Mouse (Mus musculus): ENCODE data around the gene Hyal2.
A peak's percentile ranks its signal among the peaks of the same experiment; 100 is the strongest.

The Hyal2 gene

DNA sequence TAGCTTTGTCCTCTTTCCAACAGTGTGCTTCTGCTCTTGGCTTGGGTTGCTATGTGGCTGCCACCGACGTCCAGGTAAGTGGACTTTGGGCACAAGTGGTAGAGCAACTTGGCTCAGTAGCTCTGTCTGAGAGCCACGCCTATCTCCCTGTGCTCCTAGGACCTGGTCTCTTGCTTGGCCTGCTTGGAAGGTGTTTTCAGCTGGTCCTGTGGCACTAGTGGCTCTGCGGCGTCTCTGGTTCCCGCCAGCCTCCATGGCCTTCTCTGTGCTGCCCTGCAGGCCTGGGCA, 23.0 kb downstream of the Hyal2 start:
- no peak for DNase-seq (ENCODE audit: low read depth)

GRCm38 (mm10) chr9:107593101-107593976, 25.6 kb downstream of the Hyal2 start:
- DNase-seq (ENCODE audit: low read depth), result no peak

DNA sequence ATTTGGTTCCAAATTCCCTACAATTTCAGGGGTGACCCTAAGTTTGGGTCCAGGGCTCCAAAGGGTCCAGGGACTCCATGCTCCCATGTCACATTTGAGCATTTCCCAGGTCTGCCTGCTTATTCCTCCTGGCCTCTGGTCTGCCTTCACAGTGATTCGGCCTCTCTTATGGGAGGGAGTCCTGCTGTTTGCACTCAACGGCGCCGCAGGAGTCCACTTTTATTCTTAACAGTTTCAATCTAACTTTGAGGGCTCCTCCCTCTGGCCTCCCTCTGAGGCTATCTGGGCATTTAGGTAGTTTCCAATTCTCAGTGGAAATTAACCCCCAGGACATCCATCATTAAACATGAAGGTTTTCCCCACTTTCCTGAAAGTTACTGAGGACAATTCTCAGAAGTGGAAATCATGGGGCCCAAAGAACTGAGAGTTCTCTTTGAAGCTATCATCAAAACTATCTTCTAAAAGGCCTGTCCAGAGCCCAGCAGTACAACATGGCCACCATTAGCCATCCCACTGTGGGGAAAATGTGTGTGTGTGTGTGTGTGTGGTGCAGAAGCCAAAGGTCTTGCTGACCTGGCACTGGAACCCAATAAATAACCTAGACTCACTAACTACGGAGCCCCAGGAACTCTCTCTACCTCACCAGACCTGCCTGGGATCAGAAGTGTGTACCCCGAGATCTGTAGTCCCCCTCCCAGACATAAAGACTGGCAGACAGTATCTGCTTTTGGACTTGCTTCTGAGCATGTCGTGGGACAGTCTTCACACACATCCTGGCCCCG, 26.7 kb downstream of the Hyal2 start:
- no peak for DNase-seq (ENCODE audit: low read depth)

DNA sequence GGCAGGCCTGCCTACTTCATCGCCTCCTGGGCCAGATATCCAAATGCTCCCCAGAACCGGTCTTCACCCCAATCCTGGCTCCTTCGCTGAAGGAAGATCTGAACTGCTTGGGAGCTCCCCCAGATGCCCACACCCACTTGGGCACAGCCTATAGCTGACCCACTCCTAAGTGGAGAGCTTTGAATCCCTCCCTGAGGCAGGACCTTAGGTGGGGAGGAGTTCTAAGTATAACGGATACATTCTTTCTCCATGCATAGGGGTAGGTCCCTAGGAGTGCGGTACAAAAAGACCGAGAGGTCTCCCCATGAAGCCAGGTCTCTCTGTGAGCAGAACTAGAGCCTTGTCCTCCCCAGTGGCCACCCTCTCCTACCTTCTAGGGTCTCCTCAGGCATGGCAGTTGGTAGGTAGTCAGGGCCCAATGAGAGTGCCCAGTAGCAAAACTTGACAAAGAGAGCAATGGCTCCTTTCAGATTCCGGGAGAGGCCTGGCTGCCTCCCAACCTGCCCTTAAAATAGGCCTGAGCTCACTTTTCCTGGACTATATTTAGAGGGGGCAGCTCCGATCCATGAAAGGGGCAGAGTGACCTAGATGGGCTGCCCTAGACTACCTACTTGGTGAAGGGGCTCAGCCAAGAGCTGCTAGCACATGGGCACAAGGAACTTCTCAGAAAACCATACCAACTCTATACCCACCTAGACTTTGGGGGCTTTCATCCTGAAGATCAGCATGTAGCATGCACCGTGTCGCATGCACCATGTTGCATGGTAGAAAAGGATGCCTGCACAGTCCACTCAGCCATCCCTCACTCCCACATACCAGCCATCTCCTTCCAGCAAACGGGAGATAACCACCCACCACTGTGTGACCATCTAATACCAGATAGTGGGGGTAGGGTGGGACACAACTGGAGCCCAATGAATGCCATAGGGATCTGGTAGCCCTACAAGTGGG, 29.1 kb downstream of the Hyal2 start:
- no peak for DNase-seq (ENCODE audit: low read depth)

GRCm38 (mm10) chr9:107598385-107598784, 30.6 kb downstream of the Hyal2 start:
- no peak for DNase-seq (ENCODE audit: low read depth)

DNA sequence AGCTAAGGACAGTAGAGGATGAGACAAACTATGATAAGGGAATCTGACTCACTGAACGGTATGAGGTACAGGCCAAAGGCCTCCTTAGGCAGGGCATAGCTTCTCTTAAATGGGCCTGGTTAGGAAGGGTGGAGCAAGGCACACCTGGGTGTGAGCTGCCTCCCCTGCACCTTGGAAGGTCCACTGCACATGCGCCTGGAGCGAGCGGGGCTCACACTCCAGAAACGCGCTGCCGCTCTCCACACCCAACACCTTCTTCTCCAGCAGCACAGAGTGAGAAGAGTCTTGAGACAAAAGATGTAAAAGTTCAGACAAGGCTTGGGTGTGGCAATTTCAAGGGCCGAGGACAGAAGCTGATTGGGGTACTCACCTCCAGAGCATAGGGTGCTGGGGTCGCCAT, 31.7 kb downstream of the Hyal2 start:
- DNase-seq (ENCODE audit: low read depth), result no peak

GRCm38 (mm10) chr9:107599842-107600241, 32.1 kb downstream of the Hyal2 start:
- DNase-seq (ENCODE audit: low read depth), result no peak

DNA sequence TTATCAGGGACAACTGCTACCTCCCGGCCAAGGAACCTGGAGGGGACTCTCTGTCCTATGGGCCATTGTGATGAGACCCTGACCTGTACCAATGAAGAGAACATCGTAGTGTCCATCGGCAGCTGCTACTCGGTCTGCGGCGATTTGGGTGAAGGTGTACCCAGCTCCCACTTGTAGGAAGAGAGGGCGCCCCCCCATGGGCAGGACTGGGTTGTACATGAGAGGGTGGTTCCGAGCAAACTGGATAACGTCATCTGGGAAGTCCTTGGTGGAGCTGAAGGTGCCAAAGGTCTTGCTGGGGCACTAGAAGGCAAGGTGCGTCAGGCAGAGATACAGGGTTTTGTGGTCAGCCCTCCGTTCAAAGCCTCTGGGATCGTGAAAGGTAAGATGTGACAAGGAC, 33.0 kb downstream of the Hyal2 start:
- no peak for DNase-seq (ENCODE audit: low read depth)

GRCm38 (mm10) chr9:107601275-107601674, 33.5 kb downstream of the Hyal2 start:
- no peak for DNase-seq (ENCODE audit: low read depth)

DNA sequence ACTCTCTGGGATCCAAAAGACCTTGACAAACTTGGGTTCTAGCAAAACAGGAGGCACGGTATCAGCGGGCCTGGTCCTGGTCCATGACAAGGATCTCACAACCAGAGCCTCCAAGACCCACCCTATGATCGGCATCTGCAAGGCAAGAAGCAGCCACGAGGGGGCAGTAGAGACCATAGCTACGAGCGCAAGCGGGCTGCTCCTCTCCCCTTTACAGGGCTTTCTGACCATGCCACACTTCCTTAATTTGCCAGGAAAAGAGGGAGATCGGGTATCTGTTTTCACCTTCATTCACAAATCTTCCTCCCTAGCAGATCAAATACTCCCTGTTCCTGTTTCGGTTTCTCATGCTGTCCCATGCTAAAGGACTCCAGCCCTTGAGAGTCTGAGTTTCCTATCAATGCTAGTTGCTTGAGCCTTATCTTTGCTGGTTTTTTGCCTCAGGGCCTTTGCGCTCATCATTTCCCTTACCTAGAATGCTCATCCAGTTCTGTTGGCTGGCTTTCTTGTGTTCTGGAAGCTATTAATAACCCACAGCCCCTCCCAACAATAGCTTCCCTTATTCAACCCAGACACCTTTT, 34.4 kb downstream of the Hyal2 start:
- DNase-seq (ENCODE audit: low read depth), result peak; percentile 85

- DNase-seq (ENCODE audit: low read depth), result no peak
Measured at GRCm38 (mm10) chr9:107603251-107603650, 35.5 kb downstream of the Hyal2 start.

DNA sequence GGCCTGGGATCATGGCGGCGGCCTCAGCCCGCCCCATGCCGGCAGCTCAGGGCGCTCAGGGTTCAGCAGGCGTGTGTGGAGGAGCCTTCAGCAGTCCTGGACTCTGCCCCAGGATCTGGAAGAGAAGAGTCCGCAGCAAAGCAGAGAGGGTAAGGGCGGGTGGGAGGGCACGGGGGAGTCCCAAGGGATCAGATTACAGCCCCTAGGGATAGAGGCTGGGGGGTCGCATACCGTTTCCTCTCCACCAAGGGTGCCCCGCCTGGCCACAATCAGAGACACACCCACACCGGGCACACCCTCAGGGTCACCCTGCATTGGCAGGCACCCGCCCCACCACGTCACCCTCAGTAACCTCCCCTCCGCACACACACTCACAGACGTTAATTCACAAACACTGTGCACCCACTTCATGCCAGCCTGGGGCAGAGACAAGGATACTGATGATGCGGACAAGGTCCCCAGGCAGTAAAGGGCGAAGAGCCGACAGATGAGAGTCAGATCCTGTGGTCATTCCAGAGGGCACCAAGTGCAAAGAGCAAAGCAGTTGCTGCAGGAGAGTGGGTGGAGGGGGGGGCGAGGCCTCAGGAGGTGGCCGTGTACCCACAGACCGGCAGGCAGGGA, 37.4 kb downstream of the Hyal2 start:
- no peak for DNase-seq (ENCODE audit: low read depth)

DNA sequence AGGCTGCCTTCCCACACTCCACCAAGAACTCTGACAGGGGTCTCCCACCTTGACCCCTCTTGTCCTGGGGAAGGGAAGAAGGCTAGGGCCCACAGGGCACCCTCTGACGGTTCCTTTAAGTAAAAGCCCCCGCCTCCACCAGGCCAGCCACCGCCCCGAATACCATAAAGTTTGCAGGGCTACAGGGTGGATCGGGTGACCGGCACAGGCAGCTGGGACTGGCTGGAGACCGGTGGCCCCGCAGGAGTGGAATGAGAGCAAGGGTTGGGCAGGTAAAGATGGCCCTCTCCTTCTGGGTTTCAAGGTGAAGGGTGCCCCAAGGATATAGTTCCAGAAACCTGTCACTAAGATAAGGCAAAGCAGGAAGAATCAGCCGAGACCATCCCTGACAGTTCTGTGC, 38.8 kb downstream of the Hyal2 start:
- DNase-seq (ENCODE audit: low read depth), result no peak

DNA sequence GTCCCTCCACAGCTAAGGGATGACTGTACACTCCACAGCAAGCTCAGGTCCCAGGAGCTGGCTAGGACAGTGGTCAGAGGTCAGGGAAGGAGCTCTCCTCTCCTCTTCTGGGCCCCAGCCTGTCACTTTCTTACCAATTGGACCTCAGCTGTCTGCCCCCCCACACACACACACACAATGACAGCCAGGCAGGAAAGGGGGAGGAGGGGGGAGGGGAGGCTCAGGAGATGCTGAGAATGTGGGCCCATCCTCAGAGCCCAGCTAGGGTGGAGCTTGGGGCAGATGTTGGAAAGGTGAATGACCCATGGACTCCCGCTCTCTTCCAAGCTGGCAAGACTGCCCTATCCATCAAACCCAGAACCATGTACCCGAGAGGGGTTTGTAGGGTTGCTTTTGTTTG, 39.3 kb downstream of the Hyal2 start:
- no peak for DNase-seq (ENCODE audit: low read depth)

DNA sequence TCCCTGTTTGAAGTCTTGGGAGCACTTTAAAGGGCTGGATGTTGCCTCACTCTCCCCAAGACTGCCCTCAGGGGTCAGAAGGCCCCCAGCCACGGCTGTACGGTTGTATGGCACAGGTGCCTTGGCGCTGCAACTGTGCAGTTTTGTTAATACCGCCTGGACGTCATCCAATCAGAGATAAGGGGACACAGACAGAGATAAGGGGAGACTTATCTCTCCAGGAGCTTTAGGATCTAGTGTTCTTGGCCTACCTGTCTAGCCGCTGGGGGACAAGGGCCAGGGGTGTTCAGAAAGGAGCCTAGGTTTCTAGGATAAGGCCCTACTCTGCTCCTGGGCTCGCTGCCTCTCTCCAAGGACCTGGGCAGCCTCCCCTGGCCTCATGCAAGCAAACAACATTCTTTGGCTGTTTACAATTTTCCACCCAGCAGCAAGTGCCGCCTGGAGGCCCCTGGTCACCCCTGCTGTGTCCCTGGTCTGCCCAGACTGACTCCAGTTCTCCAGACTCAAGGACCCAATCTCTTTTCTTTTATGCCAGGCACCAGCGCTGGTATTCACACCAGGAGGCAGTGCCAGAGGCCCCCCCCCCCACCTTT, 40.0 kb downstream of the Hyal2 start:
- no peak for DNase-seq (ENCODE audit: low read depth)

GRCm38 (mm10) chr9:107608741-107609432, 41.1 kb downstream of the Hyal2 start, which contains the start of gene Sema3b:
Gene Sema3b, minus strand, starts transcription at chr9:107609229.
- DNase-seq (ENCODE audit: low read depth), result no peak

GRCm38 (mm10) chr9:107609433-107609830, 41.7 kb downstream of the Hyal2 start:
- DNase-seq (ENCODE audit: low read depth), result no peak

GRCm38 (mm10) chr9:107611456-107612190, 43.9 kb downstream of the Hyal2 start:
- no peak for DNase-seq (ENCODE audit: low read depth)

- DNase-seq (ENCODE audit: low read depth), result peak; percentile 91
Measured at GRCm38 (mm10) chr9:107612191-107612944, 44.6 kb downstream of the Hyal2 start.

Measured in c-Kit-positive CD71-positive TER-119-negative erythroid progenitor cells, embryonic 14.5 days (primary cell).